Mouse (Mus musculus) embryonic stem cell, embryonic (primary cell): ENCODE data around the gene Wipf1.

Source experiments
- CTCF ChIA-PET, 4 experiments: fragments of 300-600 bp in 2 of 4; fragments of 350-600 bp in 2 of 4; sonication (Branson Sonifier 250); formaldehyde crosslinking; loops; one replicate each; lab custom pipeline; 2022; ENCODE audit warnings: inconsistent platforms in 2 of 4; lab: Charles Lee
- POLR2A ChIA-PET, 4 experiments: fragments of 300-600 bp in 2 of 4; fragments of 350-600 bp in 2 of 4; sonication (Branson Sonifier 250); formaldehyde crosslinking; loops; one replicate each; lab custom pipeline; 2022; ENCODE audit warnings: antibody characterized with exemption in 4 of 4, inconsistent platforms in 1 of 4; lab: Charles Lee

Wipf1 gene

DNA sequence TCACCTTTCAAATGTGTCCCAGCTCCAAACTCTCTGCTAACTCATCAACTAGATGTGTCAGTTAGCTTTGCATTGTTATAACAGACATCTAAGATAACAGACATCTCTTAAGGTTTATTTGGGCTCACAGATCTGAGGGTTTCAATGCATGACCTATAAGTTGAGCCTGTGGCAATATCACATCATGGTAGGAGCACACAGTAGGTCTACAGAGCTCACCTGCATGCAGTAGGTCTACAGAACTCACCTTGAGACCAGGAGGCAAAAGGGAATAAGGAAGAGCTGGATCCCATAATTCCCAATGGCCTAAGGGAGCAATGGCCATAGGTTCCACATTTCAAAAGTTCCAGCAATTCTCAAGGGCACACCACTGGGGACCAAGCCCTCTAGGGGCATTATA is 31.2 kb downstream of the Wipf1 start:
- POLR2A ChIA-PET = interaction anchor here in 1 of 4 experiments (1.5 kb wide), 1 partner anchor 29 kb away, joined by 3 read pairs; no protein-coding TSS in a partner anchor
- CTCF ChIA-PET = interaction anchor here in 2 of 4 experiments (0.6 to 0.9 kb wide), 2 partner anchors 19 to 1158 kb away, joined by 3 read pairs; no protein-coding TSS in a partner anchor

DNA sequence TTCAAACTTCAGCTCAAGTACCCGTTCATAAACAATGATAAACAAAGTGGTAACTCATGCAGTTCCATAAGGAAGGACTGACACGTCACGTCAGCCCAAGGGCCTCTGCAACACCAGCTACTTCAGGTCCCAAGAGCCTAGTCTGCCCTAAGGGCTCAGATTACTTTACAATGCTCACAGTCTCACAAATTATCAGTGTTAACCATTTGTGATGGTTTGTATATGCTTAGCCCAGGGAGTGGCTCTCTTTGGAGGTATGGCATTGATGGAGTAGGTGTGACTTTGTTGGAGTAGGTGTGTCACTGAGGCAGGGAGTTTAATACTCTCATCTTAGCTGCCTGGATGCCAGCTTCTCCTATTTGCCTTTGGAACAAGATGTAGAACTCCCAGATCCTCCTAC is 32.0 kb downstream of the Wipf1 start:
- ChIA-PET POLR2A (interaction anchor here in 1 of 4 experiments (1.2 to 1.5 kb wide), 2 partner anchors 25 to 30 kb away, joined by 3 read pairs; no protein-coding TSS in a partner anchor), CTCF (interaction anchor here in 2 of 4 experiments (0.6 to 0.9 kb wide), 3 partner anchors 19 to 1159 kb away, joined by 3 read pairs; no protein-coding TSS in a partner anchor)

DNA sequence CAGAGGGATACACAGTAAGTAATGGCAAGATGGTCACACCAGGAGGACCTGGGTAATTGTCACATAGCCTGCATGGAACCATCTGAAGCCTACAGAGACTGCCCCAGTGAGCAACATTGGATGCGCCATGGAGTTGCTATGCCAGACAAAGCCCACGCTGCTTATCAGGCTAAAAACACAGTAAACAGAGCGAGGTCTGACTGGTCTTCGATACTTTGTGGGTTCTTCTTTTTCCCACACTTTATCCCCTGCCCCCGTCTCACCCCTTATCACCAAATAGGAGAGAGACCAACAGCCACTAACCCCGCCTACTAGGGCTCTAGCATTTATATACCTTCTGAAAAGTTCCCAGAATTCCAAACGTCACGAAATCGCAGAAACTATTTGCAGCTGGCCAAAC is 32.6 kb downstream of the Wipf1 start:
- ChIA-PET POLR2A (interaction anchor here in 1 of 4 experiments (1.2 to 1.5 kb wide), 2 partner anchors 26 to 30 kb away, joined by 3 read pairs; no protein-coding TSS in a partner anchor), CTCF (interaction anchor here in 1 of 4 experiments (0.8 kb wide), 1 partner anchor 54 kb away, joined by 3 read pairs; no protein-coding TSS in a partner anchor)

DNA sequence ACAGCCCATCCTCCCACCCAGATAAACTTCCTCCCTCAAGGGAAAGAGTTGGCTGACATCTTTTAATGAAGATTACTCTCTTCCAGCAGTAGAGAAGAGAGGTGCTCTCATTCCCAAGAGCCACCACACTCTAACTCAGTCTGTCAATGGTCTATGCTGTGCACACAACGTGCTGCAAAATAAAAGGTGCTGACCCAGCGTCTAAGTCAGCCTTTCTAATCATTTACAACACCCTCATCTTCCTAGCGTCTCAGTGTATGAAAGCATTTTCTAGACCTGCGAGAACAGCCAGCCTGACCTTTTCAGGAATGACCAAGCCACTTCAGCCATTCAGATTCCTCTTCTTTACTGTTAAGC is 33.2 kb downstream of the Wipf1 start:
- CTCF ChIA-PET = interaction anchor here in 1 of 4 experiments (1.0 kb wide), 1 partner anchor 10 kb away, joined by 3 read pairs; no protein-coding TSS in a partner anchor
- POLR2A ChIA-PET = no interaction called here

DNA sequence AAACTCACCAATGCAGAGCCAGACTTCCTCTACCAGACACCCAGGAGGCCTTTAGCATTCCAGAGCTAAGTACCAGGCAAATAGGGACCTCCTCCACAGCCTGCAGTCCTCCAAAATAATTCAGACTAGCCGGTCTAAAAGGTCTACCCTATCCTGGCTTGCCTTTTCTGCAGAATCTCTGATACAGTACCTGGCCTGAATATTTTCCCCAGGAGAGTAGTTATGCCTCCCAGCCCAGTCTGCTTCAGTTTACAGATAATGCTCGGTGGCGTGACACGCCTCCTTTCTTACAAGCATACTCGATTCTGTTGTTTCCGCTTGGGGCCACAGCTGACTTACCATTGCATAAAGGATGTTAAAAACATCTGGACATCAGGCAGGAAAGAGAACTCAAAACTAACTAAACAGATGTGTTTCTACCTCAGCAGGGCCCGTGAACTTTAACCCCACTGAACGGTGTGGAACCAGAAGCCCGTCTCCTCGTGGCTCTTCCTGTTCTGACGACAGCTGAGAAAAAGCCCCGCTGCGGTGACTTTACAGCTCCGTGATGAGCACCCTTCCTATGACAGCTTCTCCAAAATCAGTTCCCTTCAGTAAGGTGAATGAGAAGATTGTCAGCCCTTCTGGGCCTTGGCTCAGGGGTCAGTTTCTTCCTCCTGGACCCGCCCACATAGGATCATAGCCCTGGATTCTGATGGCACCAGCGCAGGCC is 33.8 kb downstream of the Wipf1 start:
- ChIA-PET CTCF (interaction anchor here in 1 of 4 experiments (0.6 to 1.1 kb wide), 3 partner anchors 9 to 89 kb away, joined by 3 read pairs; no protein-coding TSS in a partner anchor), POLR2A (no interaction called here)

DNA sequence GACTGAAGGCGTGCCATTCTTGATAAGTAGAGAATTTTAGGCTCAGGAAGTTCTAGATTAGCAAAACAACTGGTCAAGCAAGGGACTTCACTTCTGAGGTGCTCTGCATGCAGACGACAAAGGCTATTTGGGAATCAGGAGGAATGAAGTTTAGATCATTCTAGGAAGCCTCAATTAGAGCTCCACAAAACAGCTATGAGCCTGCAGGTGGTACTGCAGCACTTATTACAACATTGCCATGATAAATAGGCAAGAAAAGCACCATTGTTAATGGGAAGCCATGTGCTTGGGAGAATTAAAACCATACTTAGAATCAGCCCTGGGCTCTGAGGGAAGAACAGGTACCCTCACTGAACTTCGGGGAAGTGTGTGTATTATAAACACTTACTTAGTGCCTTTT is 36.0 kb downstream of the Wipf1 start:
- CTCF ChIA-PET = no interaction called here

DNA sequence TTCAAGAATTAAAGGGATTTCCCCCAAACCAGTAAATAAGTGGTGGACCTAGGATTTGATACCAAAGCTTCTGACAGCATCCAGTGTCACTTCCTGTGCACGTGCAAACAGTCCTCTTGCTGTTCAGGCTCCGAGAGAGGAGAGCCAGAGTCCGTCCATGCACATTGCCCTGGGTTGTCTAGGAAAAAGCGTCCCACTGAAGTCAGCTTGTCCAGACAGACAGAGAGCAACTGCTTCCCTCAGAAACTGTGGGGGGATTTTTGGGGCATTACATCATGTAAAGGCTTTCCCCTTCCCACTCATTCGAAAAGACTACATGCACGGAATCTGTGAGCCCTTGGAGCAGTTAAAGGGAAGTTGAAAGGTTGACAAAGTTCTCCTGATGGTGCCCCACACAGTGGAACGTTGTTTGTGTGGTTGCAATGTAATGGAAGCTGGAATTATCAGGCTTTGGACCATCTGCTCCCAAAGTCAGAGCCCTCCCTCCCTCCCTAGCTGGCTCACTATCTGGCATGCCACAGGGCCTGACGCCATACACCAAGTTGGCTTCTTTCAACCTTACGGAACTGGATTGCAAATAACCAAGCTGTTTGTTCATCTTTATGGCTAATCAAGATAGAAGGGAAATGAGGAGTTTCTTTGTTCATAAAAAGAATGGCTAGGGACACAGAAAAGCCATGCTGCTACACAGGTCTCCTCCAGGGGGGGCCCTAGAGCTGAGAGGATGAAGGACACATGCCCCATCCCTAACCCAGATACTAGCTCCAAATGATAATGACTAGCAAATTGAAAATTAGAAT is 37.9 kb downstream of the Wipf1 start:
- ChIA-PET POLR2A (interaction anchor here in 3 of 4 experiments (0.5 to 1.5 kb wide), 15 partner anchors 9 to 1806 kb away, joined by 3 to 6 read pairs (median 4); partner anchors contain the start of gene Wipf1 (in 1 of the 3)), CTCF (interaction anchor here (0.5 to 1.5 kb wide), 30 partner anchors 10 to 1829 kb away, joined by 3 to 11 read pairs (median 4); partner anchors contain the start of gene Gpr155 (in 1 of the 4))

More for the DNA sequence above, 36.0 kb downstream of the Wipf1 start:
- POLR2A ChIA-PET = no interaction called here

DNA sequence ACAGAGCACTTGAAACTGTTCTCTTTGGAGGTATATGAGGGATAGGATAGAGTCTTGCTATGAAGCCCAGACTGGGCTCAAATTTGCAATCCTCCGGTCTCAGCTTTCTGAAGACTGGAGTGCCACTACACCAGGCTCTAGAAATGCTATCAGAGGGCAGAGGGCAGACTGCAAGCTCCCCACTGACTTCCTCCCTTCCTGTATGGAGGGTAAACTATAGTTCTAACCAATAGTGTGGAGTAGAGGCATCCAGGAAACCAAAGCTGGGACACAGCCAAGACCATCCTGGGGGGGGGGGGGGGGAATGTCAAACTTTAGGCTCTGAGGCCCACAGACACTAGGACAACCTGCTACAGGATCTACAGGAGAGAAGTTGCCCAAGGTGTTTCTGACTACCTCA is 39.1 kb downstream of the Wipf1 start:
- CTCF ChIA-PET = interaction anchor here in 2 of 4 experiments (0.5 to 0.6 kb wide), 2 partner anchors 11 to 935 kb away, joined by 3 to 4 read pairs; no protein-coding TSS in a partner anchor
- POLR2A ChIA-PET = interaction anchor here in 1 of 4 experiments (1.2 kb wide), 1 partner anchor 103 kb away, joined by 3 read pairs; no protein-coding TSS in a partner anchor

DNA sequence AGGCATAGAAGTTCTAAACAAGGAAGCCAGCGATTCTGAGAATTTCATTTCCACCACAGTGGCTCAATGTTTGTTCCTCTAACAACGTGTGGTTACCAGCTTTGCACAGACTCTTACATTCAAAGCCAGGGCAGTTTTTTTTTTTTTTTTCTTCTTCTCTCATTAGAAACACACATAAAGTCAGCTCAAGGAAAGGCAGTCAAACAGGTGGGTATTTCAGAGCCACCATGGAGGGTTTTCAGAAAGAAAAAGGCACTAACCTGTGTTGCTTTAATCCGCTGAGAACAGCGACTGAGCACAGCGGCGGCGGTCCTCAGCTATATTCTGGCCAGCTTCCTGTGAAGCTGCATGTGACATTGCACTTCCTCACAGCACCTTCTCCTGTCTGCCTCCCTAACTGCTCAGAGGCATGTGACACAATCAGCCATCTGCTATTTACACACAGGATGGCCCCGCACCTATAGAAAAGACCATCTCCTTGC is 43.4 kb downstream of the Wipf1 start:
- ChIA-PET POLR2A (interaction anchor here in 3 of 4 experiments (0.6 to 1.7 kb wide), 8 partner anchors 10 to 81 kb away, joined by 3 to 4 read pairs (median 3); no protein-coding TSS in a partner anchor), CTCF (interaction anchor here in 3 of 4 experiments (0.6 to 3.3 kb wide), 7 partner anchors 10 to 1729 kb away, joined by 3 to 13 read pairs (median 3); no protein-coding TSS in a partner anchor)

DNA sequence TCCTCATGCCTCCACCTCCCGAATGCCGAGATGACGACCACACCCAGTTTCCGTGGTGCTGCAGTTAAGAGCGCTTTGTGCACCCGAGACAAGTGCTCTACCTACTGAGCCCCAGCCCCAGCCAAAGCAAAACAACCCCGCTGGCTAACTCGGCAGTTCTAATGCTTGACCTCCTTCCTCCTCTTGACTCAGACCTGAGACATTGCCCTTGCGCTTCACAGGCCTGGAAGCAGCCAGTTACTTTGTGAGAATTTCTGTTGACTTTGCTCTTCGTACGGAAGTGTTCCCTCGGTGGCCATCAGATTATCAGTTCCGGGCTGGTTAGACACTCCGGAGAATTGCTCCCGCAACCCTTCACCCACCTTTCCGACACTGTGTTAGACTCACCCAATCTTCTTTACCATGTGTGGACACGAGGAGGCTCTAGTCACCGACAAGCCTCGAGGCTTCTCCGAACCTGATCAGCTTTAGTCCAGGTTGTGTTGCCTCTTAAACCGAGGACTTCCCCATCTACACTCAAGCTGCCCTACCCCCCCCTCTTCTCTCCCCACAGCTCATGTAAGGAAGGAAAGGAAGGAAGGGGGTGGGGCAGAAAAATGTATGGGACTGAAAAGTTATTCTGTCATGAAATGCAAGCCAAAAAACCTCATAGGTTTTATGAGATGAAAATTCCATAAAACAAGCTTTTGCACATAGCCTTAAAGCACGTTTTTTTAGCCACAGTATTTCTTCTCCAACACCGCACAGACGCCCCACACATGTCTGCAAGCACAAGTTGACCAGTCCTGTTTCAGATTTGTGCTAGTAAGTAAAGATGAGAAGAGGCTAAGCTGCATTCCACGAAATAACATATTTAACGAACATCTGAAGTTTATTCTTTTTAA is 44.1 kb downstream of the Wipf1 start:
- POLR2A ChIA-PET = interaction anchor here in 3 of 4 experiments (0.7 to 1.7 kb wide), 10 partner anchors 10 to 98 kb away, joined by 3 to 5 read pairs (median 3); no protein-coding TSS in a partner anchor
- CTCF ChIA-PET = interaction anchor here in 3 of 4 experiments (0.5 to 3.3 kb wide), 7 partner anchors 13 to 1830 kb away, joined by 3 to 13 read pairs (median 4); no protein-coding TSS in a partner anchor

DNA sequence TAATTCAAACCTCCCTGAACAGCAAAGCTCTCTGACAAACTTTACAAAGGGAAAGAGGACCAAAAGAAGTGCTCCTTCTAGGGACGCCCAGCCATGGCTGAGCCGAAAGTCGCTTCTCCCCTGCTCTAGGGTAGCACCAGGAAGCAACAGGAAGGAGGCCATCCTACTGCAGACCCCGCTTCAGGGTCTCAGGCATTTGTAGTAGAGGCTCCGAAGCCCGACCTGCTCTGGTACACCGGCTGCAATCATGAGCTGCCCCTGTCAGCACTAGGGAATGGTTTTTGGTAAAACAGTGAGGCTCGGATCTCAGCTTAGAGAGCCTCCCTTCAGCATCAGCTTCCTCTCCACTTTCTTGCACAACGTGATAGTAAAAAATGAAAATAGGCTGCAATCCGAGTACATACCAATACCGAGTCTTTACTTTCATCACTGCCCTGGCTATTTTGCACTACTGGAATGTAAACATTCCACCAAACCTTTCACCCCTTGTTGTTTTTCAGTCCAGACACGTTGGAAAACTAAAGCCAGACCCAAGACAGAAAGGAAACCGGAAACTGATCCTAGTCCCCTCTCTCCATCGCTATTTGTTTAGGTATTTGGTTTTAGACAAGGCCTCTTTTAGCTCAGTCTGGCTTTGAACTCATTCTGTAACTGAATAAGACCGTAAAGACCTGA is 44.8 kb downstream of the Wipf1 start:
- ChIA-PET CTCF (interaction anchor here in 3 of 4 experiments (0.5 to 3.3 kb wide), 7 partner anchors 12 to 1831 kb away, joined by 3 to 13 read pairs (median 4); no protein-coding TSS in a partner anchor), POLR2A (interaction anchor here in 3 of 4 experiments (0.5 to 1.4 kb wide), 8 partner anchors 9 to 1160 kb away, joined by 3 to 5 read pairs (median 3); no protein-coding TSS in a partner anchor)

DNA sequence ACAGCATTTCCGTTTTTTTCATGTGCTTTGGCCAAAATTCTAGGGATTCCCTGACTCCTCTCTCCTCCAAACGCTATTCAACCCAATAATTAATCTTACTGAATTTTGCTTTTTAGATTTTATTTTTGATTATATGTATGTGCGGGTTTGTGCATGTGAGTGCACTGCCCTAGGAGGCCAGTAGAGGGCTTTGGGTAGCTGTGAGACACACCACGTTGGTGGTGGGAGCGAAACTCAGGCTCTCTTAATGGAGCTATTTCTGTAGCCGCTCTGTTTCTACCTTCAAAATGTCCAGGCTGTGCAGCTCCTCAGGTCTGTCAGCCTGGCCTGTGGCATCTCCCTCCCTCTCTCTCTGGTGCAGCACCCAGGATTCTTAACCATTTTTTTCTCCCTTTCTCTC is 50.7 kb downstream of the Wipf1 start:
- POLR2A ChIA-PET = interaction anchor here in 2 of 4 experiments (0.8 to 1.2 kb wide), 2 partner anchors 9 to 57 kb away, joined by 3 read pairs; no protein-coding TSS in a partner anchor
- CTCF ChIA-PET = interaction anchor here in 3 of 4 experiments (0.5 to 1.4 kb wide), 7 partner anchors 11 to 56 kb away, joined by 3 to 4 read pairs (median 3); no protein-coding TSS in a partner anchor

DNA sequence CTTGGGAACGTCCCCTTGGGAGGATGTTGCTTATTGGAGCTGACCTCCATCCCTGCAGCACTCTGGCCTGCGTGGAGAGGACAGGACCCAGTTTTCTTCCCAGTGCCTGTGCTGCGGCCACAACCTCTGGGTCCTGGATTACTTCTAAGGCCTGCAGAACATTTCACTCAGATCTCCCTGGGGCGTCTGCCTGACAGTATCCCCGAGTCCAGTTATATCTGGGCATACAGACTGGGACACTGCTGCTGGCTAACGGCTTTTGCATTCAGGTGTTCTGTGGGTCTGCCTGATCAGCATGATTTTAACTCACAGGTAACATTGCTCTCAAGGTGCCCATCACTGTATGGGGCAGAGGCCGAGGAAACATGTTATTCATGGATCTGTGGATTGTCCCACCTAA is 52.0 kb downstream of the Wipf1 start:
- POLR2A ChIA-PET = no interaction called here
- CTCF ChIA-PET = interaction anchor here in 1 of 4 experiments (1.0 kb wide), 1 partner anchor 62 kb away, joined by 3 read pairs; no protein-coding TSS in a partner anchor

DNA sequence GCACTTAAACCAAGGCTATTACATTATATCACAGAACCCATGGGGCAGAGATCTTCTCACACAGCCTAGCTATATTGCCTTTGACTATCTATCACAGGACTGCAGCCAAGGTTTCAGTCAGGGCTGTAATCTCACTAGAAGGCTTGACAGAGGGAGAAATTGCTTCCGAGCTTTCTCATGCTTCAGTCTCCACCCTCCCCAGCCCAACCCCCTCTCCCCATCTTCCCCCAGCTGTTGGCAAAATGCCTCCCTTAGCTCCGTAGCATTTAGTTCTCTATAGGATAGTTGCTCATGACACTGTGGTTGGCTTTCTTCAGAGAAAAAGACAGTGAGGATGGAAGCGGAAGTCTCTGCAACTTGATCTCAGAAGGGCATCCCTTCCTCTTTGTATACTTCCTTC is 54.0 kb downstream of the Wipf1 start:
- POLR2A ChIA-PET = interaction anchor here in 2 of 4 experiments (0.6 to 0.8 kb wide), 3 partner anchors 9 to 16 kb away, joined by 3 to 6 read pairs (median 3); no protein-coding TSS in a partner anchor
- CTCF ChIA-PET = interaction anchor here in 2 of 4 experiments (0.5 to 0.6 kb wide), 2 partner anchors 17 to 24 kb away, joined by 3 read pairs; no protein-coding TSS in a partner anchor

DNA sequence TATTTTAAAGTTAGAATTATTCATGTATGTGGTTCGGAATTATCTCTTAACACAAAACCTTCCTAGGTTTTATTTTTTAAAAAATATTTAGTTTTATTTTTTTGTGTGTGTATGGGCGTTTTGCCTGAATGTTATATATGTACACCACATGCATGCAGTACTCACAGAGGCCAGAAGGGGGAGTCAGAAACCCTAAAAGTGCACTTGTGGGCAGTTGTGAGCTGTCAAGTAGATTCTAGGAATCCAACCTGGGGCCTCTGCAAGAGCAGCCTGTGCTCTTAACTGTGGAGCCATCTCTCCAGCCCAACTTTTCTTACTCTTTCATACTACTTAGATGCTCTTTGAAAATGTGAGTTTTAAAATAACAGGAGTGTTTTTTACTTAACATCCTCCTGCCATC is 57.4 kb downstream of the Wipf1 start:
- ChIA-PET POLR2A (interaction anchor here in 1 of 4 experiments (0.6 kb wide), 1 partner anchor 475 kb away, joined by 10 read pairs; no protein-coding TSS in a partner anchor), CTCF (interaction anchor here (0.6 to 1.6 kb wide), 23 partner anchors 11 to 1482 kb away, joined by 3 to 13 read pairs (median 3); no protein-coding TSS in a partner anchor)

DNA sequence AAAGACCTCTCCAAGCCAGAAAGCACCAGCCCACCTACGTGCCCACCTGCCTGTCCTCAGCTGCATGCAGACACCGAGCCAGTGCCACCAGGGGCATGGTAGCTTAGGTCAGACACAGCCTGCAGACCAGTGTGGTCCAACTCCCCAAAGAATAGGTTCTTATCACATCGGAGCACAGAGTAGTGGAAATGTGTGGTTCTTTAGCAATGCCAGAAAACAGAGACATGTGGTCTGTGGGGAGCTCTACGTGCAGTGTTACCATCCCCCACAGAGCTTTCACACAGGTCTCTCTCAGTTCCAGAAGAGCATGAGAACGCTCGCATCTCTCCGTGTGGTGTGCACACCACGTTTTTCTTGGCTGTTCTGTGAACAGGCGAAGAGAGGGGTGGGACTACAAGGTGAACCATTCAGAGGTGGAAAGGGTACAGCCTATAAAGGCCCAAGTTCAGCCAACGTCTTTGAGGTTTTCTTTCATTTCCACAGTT is 59.3 kb downstream of the Wipf1 start:
- POLR2A ChIA-PET = interaction anchor here in 2 of 4 experiments (0.8 to 1.0 kb wide), 2 partner anchors 9 to 14 kb away, joined by 3 read pairs; no protein-coding TSS in a partner anchor
- CTCF ChIA-PET = interaction anchor here in 2 of 4 experiments (0.5 to 1.2 kb wide), 3 partner anchors 91 to 320 kb away, joined by 3 read pairs; no protein-coding TSS in a partner anchor
